20 mouse cellular contexts compared by ENCODE assay signal in genomic region chr12:100794450-100795230, GRCm38 (mm10). TPM values are rescaled to one million over a fixed set of nuclear protein-coding genes. Genes with fewer than 3 reads are reported as not detected.
DNase-seq lines count a peak whose midpoint lies in the region; ATAC-seq and TF ChIP-seq lines count a peak whose summit lies in the region.
"Had no signal": no experiment of that assay in that cellular context is flagged by ENCODE, and none has a peak within 500 bp of the region (broad histone marks: within the 10 kb centered on the region; RNA-seq: fewer than 3 reads in every experiment).

No protein-coding gene starts in this region.

- no peak for TF ChIP-seq CTCF in intestine, postnatal 0 days (IDR thresholded peaks at IDR 0.05; ENCODE audit: low read depth)

- no peaks in the 10 kb centered on the region for H3K9me3 ChIP-seq in intestine, embryonic 15.5 days
- H3K9me3 ChIP-seq in intestine, postnatal 0 days (ENCODE audit: control insufficient read depth): no peaks in the 10 kb centered on the region
- H3K9me3 ChIP-seq: heart, embryonic 15.5 days; hindbrain, embryonic 13.5 days; liver, embryonic 12.5 days; neural tube, embryonic 15.5 days had no signal

- no peak overlapping the region for H3K4me2 ChIP-seq in intestine, embryonic 15.5 days (replicated peaks)
- no peak overlapping the region for H3K4me2 ChIP-seq in intestine, postnatal 0 days (replicated peaks; ENCODE audit: low read depth)
- H3K4me2 ChIP-seq: heart, embryonic 15.5 days; hindbrain, embryonic 13.5 days; liver, embryonic 12.5 days; lung, embryonic 14.5 days; neural tube, embryonic 15.5 days had no signal

- WGBS in intestine, embryonic 15.5 days: 60% methylated on average over 7 of the region's 7 CpGs
- WGBS in intestine, postnatal 0 days: 51% methylated on average over 7 of the region's 7 CpGs

- peak; percentile 23; the same call in 1 of the 2 replicates for ATAC-seq in intestine, embryonic 15.5 days
- ATAC-seq in intestine, postnatal 0 days: no peak
- ATAC-seq: liver, embryonic 12.5 days; Patski had no signal

- H3K27ac ChIP-seq in intestine, embryonic 15.5 days: no peak overlapping the region
- H3K27ac ChIP-seq in intestine, postnatal 0 days (ENCODE audit: low read depth, low read length): no peak overlapping the region
- H3K27ac ChIP-seq: heart, embryonic 15.5 days; hindbrain, embryonic 13.5 days; liver, embryonic 12.5 days; macrophage; neural tube, embryonic 15.5 days had no signal

- H3K27me3 ChIP-seq in intestine, embryonic 15.5 days (replicated peaks): no peaks in the 10 kb centered on the region
- H3K27me3 ChIP-seq in intestine, postnatal 0 days (replicated peaks; ENCODE audit: control insufficient read depth, insufficient read depth, low read length): no peaks in the 10 kb centered on the region
- H3K27me3 ChIP-seq: heart, embryonic 15.5 days; hindbrain, embryonic 13.5 days; liver, embryonic 12.5 days; neural tube, embryonic 15.5 days; Patski had no signal

- peak; percentile 20 for DNase-seq in kidney, adult 18-20 months
- peak; percentile 10 for DNase-seq in kidney, postnatal 10 days
- DNase-seq in right cerebral cortex, postnatal 36 days (ENCODE audit: low spot score in 2 of 2): no peak
- no peak for DNase-seq in thymus, postnatal 25 days
- DNase-seq in cerebellum, adult 8-10 months: no peak
- DNase-seq in adrenal gland, adult (ENCODE audit: inconsistent age in 2 of 2, low spot score in 1 of 2): no peak
- DNase-seq: B cell, adult 2 months; cerebellum, adult 9-11 months; lung, embryonic 14.5 days; midbrain, embryonic 14.5 days; right cerebral cortex, postnatal 4 days had no signal

- H3K4me3 ChIP-seq in intestine, embryonic 15.5 days (replicated peaks): no peak overlapping the region
- no peak overlapping the region for H3K4me3 ChIP-seq in intestine, postnatal 0 days (ENCODE audit: low read depth, low read length)
- H3K4me3 ChIP-seq: heart, embryonic 15.5 days; hindbrain, embryonic 13.5 days; liver, embryonic 12.5 days; myocyte; neural tube, embryonic 15.5 days had no signal

- no peaks in the 10 kb centered on the region for H3K36me3 ChIP-seq in intestine, embryonic 15.5 days
- no peaks in the 10 kb centered on the region for H3K36me3 ChIP-seq in intestine, postnatal 0 days (ENCODE audit: control insufficient read depth, insufficient read depth)
- H3K36me3 ChIP-seq: heart, embryonic 15.5 days; hindbrain, embryonic 13.5 days; liver, embryonic 12.5 days; neural tube, embryonic 15.5 days had no signal

- peaks cover 3% of the 10 kb centered on the region; the same call in 1 of the 2 replicates for H3K4me1 ChIP-seq in intestine, embryonic 15.5 days (replicated peaks)
- H3K4me1 ChIP-seq in intestine, postnatal 0 days (replicated peaks; ENCODE audit: control insufficient read depth, insufficient read depth, low read length): 0 out of 2 replicates have a peak, but pooled peaks cover 4% of the 10 kb centered on the region
- H3K4me1 ChIP-seq: heart, embryonic 15.5 days; hindbrain, embryonic 13.5 days; liver, embryonic 12.5 days; neural tube, embryonic 15.5 days had no signal

- H3K9ac ChIP-seq in intestine, embryonic 15.5 days: no peak overlapping the region
- H3K9ac ChIP-seq in intestine, postnatal 0 days (ENCODE audit: low read depth, low read length): no peak overlapping the region
- H3K9ac ChIP-seq: heart, embryonic 15.5 days; hindbrain, embryonic 13.5 days; liver, embryonic 12.5 days; lung, embryonic 14.5 days; neural tube, embryonic 15.5 days had no signal

RNA-seq across cellular contexts. Expression of gene Dglucy, which starts 15.8 kb away (rescaled TPM):
- 2.5 TPM in 2 replicates for polyA plus RNA-seq in intestine, embryonic 15.5 days (2015; fragmentation: Nextera tagmentation; extraction: Ambion mirVana)
- polyA plus RNA-seq in intestine, postnatal 0 days (2015; fragmentation: Nextera tagmentation; extraction: Ambion mirVana): 2.3 and 2.6 TPM in 2 replicates

Comparison
In these comparisons a context has a peak if more than half of its experiments do, and no peak if none do; other contexts are left out.
1. DNase-seq: peak in kidney, adult 18-20 months (single experiment) and kidney, postnatal 10 days (single experiment); none in right cerebral cortex, postnatal 36 days (0 of 2), thymus, postnatal 25 days (single experiment), cerebellum, adult 8-10 months (single experiment) and adrenal gland, adult (0 of 2).